Mouse (Mus musculus): ENCODE data around the gene Gm13084. TPM values are rescaled to one million over a fixed set of nuclear protein-coding genes. Genes with fewer than 3 reads are reported as not detected.
"Not testable (repeated sequence)": the region's sequence is repeated elsewhere in the genome, so short reads cannot be mapped to it uniquely, and the experiment has no call there.

The Gm13084 gene
- polyA plus RNA-seq (2014; fragmentation: Nextera tagmentation; extraction: Ambion mirVana) = not detected in 2 replicates

DNA sequence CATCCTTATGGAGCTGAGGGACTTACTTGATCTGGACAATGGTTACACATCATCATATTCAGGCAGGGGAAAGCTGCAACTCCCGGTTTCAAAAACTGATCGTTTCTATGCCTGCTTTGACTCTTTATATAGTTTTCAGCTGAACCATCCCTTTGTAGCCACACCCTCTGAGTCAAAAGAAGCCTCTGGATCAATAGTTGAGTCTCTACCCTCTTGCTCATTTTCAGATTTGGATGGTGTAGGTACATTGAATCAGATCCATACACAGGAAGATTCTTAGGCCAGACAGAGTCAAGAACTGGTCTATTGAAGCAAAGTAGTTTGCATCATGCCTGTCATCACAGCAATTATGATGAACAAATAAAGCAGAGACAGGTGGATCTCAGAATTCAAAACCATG is at the start of gene Gm13084:
TSS of gene Gm13084 (minus strand) at position 101 of the 400 bp plus-strand sequence.
- DNase-seq (ENCODE audit: low spot score) = no peak
- Histone ChIP-seq H3K36me3 (ENCODE audit: control insufficient read depth, insufficient read depth, low read length) (no peaks in the 10 kb centered on the region), H3K27me3 (replicated peaks; ENCODE audit: control insufficient read depth, insufficient read depth, low read length) (no peaks in the 10 kb centered on the region), H3K27ac (ENCODE audit: low read depth, low read length) (no peak within 1 kb of the TSS), H3K4me2 (no peak within 1 kb of the TSS), H3K9me3 (ENCODE audit: control insufficient read depth, low read length) (no peaks in the 10 kb centered on the region), H3K4me1 (replicated peaks; ENCODE audit: control insufficient read depth, insufficient read depth, low read length) (no peaks in the 10 kb centered on the region), H3K4me3 (ENCODE audit: low read depth, low read length) (no peak within 1 kb of the TSS), H3K9ac (ENCODE audit: low read depth, low read length) (no peak within 1 kb of the TSS)
- ATAC-seq (replicated peaks; ENCODE audit: low FRiP score) = no peak
- 78% methylated on average over 2 of the region's 2 CpGs for WGBS

DNA sequence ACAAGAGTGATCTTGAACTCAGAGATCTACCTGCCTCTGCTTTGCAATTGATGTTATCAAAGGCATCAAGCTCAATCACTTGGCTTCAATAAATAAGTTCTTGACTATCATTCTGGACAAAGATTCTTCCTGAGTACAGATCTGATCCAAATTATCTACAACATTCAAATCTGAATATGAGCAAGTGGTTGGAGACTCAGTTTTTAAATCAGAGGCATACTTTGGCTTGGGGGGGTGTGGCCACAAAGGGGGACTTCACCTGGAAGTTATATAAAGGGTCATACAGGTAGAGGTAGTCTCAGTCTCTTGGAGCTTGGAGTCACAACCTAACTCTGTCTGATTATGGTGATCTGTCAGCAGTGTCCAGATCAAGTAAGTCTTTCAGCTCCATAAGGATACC is 30.3 kb upstream of the Gm13084 start, which contains the start of gene Gm13103:
TSS of gene Gm13103 (plus strand) at position 301 of the 400 bp plus-strand sequence.
- H3K36me3 ChIP-seq (ENCODE audit: control insufficient read depth, insufficient read depth, low read length); H3K4me1 ChIP-seq (replicated peaks; ENCODE audit: control insufficient read depth, insufficient read depth, low read length); H3K27me3 ChIP-seq (replicated peaks; ENCODE audit: control insufficient read depth, insufficient read depth, low read length); H3K9ac ChIP-seq (ENCODE audit: low read depth, low read length); DNase-seq (ENCODE audit: low spot score); H3K4me2 ChIP-seq; H3K27ac ChIP-seq (ENCODE audit: low read depth, low read length); H3K4me3 ChIP-seq (ENCODE audit: low read depth, low read length); H3K9me3 ChIP-seq (ENCODE audit: control insufficient read depth, low read length); ATAC-seq (replicated peaks; ENCODE audit: low FRiP score): not testable (repeated sequence)

DNA sequence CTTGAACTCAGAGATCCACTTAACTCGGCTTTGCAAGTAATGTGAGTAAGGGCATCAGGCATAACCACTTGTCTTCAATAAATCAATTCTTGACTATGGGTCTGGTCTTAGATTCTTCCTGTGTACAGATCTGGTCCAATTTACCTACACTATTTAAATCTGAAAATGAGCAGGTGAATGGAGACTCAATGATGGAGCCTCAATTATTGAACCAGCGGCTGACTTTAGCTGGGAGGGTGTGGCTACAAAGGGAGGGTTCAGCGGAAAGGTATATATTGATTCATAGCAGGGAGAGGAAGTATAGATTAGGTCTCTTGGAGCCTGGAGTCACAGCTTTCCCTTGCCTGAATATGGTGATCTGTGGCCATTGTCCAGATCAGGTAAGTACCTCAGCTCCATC is 26.8 kb downstream of the Gm13084 start, which contains the start of gene Gm13023:
TSS of gene Gm13023 (plus strand) at position 301 of the 400 bp plus-strand sequence.
- 87% methylated on average over 3 of the region's 3 CpGs for WGBS

More for the DNA sequence above, 26.8 kb downstream of the Gm13084 start, which contains the start of gene Gm13023:
- H3K36me3 ChIP-seq (ENCODE audit: control insufficient read depth, insufficient read depth, low read length); ATAC-seq (replicated peaks; ENCODE audit: low FRiP score); H3K27ac ChIP-seq (ENCODE audit: low read depth, low read length); H3K4me3 ChIP-seq (ENCODE audit: low read depth, low read length); H3K9me3 ChIP-seq (ENCODE audit: control insufficient read depth, low read length); H3K9ac ChIP-seq (ENCODE audit: low read depth, low read length); H3K27me3 ChIP-seq (replicated peaks; ENCODE audit: control insufficient read depth, insufficient read depth, low read length); H3K4me2 ChIP-seq; DNase-seq (ENCODE audit: low spot score); H3K4me1 ChIP-seq (replicated peaks; ENCODE audit: control insufficient read depth, insufficient read depth, low read length): not testable (repeated sequence)

Other genes starting within 250 kb of the Gm13084 start
- gene Gm13083, start 201.1 kb downstream of the Gm13084 start, polyA plus RNA-seq (2014; fragmentation: Nextera tagmentation; extraction: Ambion mirVana) = not detected in 2 replicates
- not detected in 2 replicates for gene Gm13088, start 158.8 kb downstream of the Gm13084 start, polyA plus RNA-seq (2014; fragmentation: Nextera tagmentation; extraction: Ambion mirVana)
- gene Gm13089, start 113.4 kb downstream of the Gm13084 start, polyA plus RNA-seq (2014; fragmentation: Nextera tagmentation; extraction: Ambion mirVana) = not detected in 2 replicates
- not detected in 2 replicates for gene Gm13078, start 96.6 kb downstream of the Gm13084 start, polyA plus RNA-seq (2014; fragmentation: Nextera tagmentation; extraction: Ambion mirVana)
- not detected in 2 replicates for gene Gm13023, start 26.7 kb downstream of the Gm13084 start, polyA plus RNA-seq (2014; fragmentation: Nextera tagmentation; extraction: Ambion mirVana)
- not detected in 2 replicates for gene Gm13103, start 30.4 kb upstream of the Gm13084 start, polyA plus RNA-seq (2014; fragmentation: Nextera tagmentation; extraction: Ambion mirVana)
- gene Pramef6, start 84.3 kb upstream of the Gm13084 start, polyA plus RNA-seq (2014; fragmentation: Nextera tagmentation; extraction: Ambion mirVana) = not detected in 2 replicates
- not detected in 2 replicates for gene Pramef25, start 134.9 kb upstream of the Gm13084 start, polyA plus RNA-seq (2014; fragmentation: Nextera tagmentation; extraction: Ambion mirVana)
- not detected in 2 replicates for gene Gm13101, start 150.9 kb upstream of the Gm13084 start, polyA plus RNA-seq (2014; fragmentation: Nextera tagmentation; extraction: Ambion mirVana)
- not detected in 2 replicates for gene Pramef17, start 178.3 kb upstream of the Gm13084 start, polyA plus RNA-seq (2014; fragmentation: Nextera tagmentation; extraction: Ambion mirVana)
- not detected in 2 replicates for gene Pramel4, start 243.0 kb upstream of the Gm13084 start, polyA plus RNA-seq (2014; fragmentation: Nextera tagmentation; extraction: Ambion mirVana)